Mouse (Mus musculus) frontal cortex, adult 2 months (tissue): ENCODE data around the gene Anapc5. TPM values are rescaled to one million over a fixed set of nuclear protein-coding genes. Genes with fewer than 3 reads are reported as not detected.

Experiments
- DNase-seq, 2 experiments: peaks; one replicate each; pipeline ENCODE4 v3.0.0; 2022; ENCODE audit warnings: low spot score in 1 of 2; ENCODE audit errors: extremely low spot score in 1 of 2
- polyA plus RNA-seq: library from polyadenylated mRNA; depleted of rRNA; stranded (reverse); fragments of >200 nt; gene quantifications from 2 replicates; pipeline ENCODE4 v1.2.3, GENCODE M21; 2012

Gene Anapc5
- polyA plus RNA-seq, 1 experiment, result 447 TPM

DNA sequence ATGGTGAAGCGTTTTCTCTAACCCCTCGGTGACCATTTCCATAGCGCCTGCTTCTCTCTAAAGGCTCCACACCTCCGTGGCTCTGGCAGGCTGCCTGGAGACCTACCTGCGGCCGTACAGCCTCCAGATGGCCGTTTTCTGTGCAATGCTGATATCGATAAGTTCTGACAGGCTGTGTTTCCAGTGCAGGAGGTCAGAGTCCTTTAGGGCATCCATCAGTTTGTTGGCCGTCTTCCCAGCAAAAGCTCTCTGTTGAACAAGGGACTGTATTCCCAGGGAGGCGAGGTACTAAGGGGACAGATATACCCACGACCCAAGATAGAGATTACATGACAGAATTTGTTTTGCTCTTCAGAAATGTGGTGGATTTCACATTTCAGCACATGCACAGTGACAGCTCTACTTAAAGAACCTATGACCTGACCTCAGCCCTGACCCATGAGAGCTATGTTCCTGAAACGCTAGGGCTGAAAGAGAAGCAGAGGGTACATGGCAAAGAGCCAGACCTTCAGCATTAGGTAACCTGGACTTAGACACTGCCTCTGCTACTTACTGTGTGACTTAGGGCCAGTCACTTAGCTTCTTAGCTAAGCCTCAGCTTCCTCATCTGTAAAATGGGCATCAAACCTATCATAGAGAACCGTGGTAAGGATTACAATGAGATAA is 20.7 kb downstream of the Anapc5 start:
- no peak for DNase-seq

DNA sequence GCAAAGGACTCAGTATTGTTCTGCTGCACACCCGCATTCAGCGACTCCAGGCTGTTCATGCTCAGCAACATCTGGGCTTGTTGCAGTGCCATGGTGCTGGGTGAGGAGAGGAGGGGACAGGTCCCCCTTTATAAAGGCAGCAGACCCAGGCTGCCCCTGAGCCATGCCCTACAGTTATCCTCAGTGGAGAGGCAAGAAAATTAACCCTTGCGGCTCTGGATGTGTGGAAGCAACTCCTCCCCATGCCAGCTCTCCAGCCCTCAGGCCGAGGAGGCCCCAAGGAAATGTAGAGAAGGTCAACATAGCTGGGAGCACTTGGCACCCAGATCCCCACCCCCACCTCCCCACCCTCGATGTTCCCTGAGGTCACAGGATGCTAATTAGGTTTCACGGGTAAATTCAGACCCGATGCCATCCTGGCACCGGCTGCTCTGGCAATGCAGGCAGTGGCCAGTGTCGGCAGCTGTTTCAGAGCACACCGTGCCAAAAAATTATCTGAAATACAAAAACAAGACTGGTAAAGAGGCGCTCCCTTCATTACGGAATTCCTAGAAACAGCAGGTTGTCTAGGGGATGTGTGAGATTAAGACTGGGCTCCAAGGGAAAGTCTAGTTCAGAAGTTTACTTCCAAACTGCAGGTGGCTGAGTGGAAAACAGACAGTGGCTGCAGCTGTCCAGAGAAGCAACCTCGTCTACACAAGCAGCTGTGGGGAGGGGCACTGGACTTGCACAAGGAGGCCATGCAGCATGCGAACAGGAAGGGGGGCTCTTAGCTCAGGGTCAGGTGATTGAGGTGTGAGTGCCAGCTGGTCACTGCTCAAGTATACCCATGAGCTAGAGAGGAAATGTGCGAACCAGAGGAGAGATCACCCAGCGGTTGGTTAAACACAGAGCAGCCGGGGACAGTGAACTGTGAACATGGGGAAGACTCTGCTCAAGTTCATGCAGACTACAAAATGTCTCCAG is 21.5 kb downstream of the Anapc5 start:
- DNase-seq, result no peak

DNA sequence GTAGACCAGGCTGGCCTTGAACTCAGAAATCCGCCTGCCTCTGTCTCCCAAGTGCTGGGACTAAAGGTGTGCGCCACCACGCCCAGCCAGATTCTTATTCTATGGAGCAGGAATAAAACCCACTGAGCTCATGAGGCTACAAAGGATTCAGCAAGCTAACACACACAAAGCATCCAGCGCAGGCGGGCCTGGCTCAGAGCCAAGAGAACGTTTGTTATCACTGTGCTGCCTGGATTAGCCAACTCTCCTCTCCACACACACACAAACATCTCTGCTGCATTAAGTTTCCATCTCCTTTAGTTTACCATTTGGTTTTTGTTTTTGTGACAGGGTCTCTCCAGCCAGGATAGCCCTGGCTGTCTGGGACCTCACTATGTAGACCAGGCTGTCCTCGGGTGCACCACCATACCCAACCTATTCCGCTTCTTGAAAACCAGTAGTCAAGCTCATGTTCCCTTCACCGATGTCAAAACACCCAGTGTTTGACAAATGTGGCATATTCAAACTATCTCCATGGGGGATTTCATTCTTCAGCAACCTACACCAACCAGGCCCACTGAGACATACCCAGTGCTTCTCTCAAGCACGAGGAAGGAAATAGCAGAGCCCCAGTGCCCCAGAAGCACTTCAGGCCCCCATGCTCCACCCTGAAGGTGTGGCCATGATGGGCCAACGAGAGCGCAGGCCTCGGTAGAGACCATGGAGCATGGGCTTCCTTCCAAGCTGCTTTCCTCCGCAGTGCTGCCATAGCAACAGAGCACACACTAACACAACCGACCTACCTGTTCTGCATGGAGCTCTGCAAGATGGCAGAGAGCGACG is 22.4 kb downstream of the Anapc5 start:
- peak; percentile 75 to 85 for DNase-seq

DNA sequence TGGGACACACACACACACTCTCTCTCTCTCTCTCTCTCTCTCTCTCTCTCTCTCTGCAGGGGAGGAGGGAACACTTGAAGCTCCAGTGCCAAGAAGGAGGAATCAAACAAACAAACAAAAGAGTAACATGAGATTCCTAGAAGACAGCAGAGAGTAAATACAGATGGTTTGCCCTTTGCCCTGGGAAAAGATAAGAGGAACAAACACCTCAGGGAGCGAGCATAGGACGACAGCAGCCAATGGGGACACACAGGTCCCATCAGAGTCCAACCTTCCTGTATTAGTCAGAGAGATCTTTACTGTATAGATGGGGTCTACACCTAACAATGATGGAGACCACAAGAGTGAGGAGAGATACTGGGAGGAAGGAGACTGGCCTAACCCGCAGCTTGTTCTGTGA is 23.3 kb downstream of the Anapc5 start:
- no peak for DNase-seq

DNA sequence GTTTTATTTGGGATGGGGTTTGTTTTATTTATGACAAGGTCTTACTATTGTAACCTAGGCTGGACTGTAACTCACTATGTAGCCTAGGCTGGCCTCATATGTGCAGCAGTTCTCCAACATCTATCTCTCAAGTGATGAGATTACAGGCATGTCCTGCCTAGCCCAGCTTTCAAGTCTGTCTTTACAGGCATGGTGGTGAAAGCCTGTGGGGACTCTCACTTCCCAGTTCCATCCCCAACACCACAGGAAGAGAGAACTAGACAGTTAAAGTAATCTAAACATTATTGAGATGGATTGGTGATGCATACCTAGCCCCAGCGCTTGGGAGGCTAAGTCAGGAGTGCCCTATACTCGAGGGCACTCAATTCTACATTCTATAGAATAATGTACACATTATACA is 32.4 kb downstream of the Anapc5 start:
- DNase-seq, result no peak

DNA sequence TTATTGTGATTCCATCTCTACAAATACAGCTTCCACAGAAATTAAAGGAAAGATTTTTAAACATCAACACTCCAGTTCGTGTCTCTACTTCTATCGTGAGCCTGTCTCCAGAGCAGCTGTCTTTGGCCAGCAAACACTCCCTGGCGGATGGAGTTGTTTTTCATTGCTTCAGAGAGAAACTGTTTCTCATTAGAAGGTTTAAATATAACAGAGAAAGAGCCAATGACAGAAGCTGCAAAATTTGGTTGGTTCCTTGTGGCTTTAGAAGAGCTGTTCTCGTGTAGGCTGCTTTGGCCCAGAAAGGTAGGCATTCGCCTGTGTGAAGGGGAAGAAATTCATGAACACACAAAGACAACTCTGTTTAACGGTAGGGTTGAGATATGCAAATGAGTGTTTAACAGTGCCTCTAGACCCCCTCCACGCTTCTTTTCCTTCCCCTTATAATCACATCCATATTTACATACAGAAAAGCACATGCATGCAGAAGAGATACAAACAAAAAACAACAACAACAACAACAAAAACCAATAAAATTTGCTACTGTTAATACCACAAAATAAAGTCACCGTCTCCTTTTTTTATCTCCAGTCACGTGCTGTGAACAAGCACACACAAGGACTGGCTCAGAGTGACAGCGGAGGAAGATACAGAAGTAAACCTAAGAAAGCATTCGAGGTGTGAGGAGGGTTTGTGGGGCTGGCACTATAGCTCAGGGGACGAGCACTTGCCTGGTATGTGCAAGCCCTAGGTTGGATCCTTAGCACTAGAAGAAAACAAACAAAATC is 34.9 kb downstream of the Anapc5 start:
- DNase-seq, result peak; percentile 40 to 72

DNA sequence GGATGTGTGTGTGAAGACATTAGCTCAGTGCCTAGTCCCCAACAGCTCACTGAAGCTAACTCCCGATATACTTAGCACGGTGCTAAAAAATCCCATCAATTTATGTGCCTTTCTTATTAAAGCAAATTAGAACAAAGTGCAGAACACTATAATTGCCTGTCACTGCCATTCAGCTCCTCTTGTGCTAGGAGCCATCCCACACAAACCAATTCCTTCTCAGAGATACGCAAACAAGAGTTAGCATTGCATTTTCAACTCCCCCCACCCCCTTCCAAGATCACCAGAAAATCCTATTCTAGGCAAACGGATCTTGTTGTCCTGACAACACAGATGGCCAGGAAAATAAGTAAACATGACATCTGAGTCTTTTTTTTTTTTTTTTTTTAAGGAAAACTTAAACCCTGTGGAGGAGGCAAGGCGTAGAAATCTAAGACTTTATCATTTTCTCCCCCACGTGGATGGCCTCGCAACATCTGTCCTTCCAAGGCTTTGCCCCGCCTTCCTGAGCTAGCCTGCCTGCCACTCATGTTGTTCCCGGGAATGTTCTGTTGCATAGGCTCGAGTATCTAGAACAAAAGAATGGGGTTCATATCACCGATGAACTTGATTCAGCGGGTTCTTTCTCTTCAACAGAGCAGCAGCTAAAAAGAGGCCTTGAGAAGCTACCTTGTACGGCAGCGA is 37.3 kb downstream of the Anapc5 start:
- peak in 1 of 2 experiments; percentile 28 for DNase-seq

DNA sequence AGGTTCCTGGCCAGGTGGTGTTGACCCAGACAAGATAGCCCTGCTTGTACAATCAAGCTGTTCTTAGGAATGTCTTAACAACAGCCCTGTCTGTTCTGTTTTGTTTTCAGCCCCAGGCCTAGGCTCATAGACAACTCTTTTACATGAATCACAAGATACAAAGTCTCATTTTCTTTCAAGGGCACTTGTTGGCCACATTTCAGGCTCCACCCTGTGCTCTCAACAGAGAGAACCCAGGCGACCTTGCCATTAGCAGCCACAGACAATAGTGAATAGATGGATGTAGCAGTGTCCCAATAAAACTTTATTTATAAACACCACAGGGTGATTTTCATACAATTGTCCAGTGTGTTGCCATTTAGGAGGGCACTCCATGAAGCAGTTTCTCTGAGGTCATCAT is 39.1 kb downstream of the Anapc5 start:
- no peak for DNase-seq

DNA sequence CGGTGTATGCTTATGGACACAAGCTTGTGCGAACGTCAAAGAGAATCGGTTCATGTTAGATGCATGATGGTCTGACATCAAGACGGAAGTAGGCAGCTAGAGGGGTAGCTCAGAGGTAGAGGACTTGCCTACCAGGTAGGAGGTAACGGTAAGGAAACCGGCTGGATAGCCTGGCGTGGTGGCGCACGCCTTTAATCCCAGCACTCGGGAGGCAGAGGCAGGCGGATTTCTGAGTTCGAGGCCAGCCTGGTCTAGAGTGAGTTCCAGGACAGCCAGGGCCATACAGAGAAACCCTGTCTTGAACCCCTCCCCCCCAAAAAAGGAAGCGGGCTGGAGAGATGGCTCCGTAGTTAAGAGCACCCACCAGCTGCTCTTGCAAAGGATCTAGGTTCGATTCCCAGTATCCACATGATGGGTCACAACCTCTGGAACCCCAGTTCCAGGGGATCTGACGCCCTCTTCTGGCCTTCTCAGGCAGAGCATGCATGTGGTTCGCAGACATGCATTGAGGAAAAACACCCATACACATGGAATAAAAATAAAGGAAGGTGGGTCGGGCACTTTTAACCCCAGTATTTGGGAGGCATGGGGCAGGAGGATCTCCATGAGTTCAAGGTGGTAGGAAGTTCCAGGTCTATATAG is 40.2 kb downstream of the Anapc5 start:
- DNase-seq, result no peak

DNA sequence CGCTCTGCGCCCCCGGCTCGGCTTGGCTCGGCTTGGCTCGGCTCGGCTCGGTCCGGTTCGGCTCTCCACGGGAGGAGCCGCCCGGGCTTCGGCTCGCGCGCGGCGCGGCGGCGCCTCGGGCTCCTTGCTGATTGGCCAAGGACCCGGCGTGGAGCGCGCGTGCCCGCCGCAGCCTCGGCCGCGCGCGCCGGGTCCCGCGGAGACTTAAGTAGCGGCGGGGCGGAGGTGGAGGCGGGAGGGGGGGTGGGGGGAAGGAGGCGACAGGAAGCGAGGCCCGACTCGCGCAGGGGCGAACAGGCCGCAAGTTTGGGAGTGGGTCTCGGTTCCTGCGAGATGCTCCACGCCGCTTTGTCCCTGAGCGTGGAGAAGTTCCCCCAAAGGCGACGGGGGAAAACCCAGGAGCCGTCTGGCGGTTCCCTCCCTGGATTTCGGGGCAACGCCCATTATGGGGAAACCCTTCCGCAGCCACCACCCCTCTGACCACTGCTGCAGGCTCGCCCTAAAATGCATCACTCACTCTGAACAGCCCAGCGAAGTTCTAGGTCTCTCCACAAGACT is 41.8 kb downstream of the Anapc5 start, which contains the start of gene Camkk2:
Gene Camkk2 (minus strand): TSS at position 133 of the 558 bp plus-strand sequence.
- peak; percentile 29 to 83 for DNase-seq

DNA sequence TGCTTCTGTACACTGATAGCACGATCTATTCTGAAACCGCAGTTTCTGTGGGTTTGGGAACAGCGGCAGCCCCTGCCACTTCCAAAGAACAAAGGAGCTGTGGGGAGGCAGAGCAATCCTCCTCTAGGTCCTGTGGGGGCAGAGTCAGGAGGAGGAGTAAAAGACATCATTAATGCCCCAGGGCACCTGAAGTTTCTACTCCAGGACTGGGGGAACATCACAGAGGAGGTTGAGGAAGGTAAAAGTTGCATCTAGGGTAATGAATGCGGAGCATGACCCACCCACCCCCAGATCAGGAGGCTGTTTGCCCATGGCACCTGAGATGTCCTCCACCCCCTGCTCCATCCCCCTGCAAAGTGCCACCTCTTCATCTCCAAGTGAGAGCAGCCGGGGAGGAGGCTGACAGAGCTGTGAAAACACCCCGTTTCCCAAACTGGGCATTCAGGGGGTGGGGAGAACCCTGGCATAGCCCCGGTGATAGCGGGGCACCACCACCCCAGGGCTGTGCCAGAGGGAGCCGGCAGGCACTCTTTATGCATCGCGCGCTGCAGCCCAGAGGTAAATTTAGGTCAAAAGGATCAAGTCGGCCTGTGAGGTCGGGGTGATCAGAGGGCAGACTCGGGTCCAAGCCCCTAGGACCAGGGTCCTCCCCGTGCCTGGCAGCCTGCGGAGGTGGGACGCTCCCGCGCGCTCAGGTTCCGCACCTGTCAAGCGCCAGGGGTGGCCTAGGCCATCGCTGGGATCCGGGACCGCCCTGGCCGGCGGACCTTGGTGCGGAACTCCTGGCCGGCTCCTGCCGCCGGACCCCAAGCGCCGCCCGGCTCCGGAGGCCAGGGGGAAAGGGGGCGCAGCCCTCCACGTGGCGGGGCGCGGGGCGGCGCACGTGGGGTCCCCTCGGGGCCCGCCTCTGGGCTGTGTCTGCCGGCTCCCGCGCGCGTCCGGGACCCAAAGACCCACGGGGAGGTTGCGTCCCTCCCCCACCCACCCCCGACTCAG is 42.6 kb downstream of the Anapc5 start:
- DNase-seq, result peak; percentile 49 to 55

DNA sequence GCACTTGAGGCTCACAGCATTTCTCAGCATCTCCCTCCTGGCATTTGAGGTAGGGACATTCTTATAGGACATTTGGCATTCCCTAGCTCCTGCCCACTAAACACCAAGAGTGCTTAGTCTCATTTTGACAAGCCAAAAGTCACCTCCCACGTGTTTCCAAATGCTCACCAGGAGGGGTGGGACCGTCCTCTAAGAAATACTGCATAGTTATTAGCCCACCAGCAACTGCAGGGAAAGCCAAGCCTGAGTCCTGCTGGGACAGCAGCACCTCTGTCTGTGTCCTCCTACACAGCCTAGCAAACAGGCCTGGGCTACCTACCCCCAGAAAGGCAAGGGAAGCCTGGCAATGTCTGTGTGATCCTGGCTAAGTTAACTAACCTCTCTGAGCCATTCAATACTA is 43.8 kb downstream of the Anapc5 start:
- DNase-seq, result peak; percentile 68 to 70

DNA sequence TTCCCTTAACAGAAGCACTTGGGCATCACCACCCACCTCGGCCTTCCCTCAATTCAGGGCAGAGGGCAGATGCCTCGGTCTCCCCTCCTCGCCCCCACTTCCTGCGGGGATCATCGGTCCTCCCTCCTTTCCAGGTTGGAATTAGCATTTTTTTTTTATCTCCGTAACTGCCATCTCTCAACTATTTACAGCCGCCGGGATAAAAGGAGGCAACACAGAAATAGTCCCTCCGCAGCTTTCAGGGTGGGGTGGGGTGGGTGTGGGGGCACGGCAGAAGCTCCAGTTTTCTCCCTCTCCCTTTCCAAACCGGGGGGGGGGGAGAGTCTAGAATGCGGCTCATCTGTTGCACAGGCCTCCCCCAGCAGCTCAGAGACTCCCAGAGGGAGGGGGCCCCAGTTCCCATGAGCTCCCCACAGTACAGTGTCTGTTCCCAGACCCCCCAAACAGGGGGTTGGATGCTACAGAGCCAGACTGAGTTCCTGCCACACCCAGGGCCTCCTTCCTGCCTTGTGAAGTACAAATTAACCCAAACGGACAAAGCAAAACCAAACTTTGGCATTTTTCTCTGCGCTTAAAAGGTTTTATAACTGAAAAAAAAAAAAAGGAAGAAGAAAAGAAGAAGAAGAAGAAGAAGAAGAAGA is 45.4 kb downstream of the Anapc5 start:
- no peak for DNase-seq

DNA sequence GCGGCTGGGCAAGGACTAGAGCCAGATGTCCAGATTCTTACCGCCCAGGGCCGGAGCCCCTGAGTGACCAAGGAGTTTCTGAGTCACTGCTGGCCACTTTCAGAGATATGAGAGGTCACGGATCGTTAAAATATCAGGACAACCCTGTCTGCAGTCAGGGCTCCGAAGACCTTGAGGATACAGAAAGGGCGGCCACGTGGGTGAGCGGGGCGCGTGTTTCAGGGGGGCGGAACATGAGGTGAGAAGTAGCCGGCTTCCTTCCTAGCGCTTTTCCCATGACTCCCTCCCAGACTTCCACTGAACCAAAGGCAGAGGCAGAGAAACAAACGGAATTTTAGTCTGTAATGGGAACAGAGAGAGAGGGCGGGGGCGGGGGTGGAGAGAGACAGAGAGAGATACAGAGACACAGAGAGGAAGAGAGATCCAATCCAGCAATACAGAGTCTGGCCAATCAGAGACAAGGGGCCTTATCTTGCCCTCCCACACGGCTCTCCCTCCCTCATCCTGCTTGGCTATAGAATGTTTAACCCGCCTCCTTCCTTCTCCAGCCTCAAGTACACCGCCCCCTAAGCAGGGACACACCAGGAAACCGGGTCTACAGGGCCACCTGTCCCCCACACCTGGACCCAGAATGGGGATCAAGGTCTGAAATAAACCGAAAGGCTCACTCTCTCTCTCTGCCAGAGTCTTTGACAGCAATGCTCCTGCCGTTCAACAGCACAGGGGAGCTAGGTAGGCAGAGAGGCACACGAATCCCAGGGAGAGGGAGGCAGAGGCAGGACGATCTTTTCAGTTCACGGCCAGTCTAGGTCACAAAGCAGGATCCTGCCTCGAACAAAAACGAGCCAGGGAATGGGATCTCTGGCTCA is 46.2 kb downstream of the Anapc5 start:
- DNase-seq, result peak; percentile 66 to 69

DNA sequence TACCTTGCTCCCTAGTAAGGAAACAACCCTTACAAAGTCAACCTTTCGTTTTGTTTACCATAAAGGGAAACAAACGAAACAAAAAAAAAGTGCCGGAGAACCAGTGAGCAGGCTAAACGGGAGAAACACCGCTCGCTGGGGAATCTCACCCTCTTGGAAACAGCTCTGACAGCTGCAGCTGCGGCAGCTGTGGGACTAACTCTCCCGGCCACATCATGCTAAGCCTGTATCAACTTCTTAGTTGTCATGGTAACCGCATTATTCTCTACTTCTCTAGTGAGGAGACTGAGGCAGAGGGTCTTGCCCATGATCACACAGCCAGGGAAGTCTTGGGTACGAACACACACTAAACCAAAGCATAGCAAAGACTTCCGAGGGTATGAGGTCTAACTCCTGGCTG is 47.4 kb downstream of the Anapc5 start:
- DNase-seq, result no peak

DNA sequence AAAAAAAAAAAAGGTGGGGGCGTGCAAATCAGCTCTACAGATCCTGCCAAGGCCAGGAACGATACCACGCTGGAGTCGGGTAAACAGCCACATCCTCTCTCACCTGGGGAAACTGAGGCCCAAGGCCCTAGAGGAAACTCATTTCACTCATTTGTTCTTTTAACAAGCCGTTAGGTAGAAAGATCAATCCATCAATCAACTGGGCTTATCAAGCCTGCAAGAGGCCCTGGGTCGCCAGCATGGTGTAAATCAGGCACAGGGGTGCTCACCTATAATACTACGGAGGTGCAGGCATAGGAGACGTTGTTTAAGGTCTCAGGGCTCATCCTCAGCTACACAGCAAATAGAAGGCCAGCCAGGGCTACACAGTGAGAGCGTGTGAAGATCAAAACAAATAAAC is 49.7 kb downstream of the Anapc5 start:
- DNase-seq, result no peak
